Mouse (Mus musculus) right cerebral cortex, postnatal 4 days (tissue): ENCODE measurements around the gene Krt82.
A peak's percentile ranks its signal among the peaks of the same experiment; 100 is the strongest.
"Not testable (repeated sequence)": the region's sequence is repeated elsewhere in the genome, so short reads cannot be mapped to it uniquely, and the experiment has no call there.

ENCODE experiments used
- DNase-seq: peaks from one replicate; pipeline ENCODE4 v3.0.0-alpha.2; 2022

Krt82 gene

DNA sequence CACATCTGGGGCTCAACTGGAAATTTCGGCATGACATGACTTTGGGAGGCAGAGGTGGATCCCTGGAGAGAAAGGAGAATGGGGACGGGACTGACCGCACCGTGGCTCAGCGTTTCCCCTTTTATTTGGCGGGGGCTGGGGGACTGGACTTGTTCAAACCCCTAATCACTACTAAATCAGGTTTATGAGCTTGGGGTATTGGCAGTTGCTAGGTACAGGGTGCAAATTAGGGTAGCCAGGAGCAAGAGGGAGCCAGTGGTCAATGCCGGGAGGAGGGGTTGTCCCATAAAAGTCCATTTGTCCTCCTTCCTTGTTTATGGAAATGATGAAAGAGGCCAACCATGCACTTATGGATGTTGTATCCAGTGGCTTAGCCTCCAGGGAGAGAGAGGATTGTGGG is at the start of gene Krt82:
Gene Krt82, minus strand, starts transcription at position 101 of the 400 bp plus-strand sequence.
- no peak for DNase-seq

DNA sequence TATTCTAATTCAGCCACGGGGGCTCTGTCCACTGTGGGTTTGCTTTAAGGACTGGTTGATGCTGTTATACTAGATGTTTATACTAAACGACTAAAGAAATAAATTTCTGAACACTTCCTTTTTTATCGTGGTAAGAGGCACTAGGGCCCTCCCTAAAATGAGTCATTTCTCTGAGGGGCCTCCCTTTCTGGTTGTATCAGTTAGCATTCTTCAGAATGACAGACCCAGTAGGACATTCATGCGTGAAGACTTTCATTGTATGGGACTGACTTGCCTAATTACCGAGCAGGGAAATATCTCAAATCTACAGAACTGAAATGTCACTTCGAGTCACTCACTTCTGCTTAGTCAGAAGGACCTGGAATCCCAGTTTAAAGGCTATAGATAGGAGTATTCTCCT is 48.7 kb upstream of the Krt82 start:
- no peak for DNase-seq

DNA sequence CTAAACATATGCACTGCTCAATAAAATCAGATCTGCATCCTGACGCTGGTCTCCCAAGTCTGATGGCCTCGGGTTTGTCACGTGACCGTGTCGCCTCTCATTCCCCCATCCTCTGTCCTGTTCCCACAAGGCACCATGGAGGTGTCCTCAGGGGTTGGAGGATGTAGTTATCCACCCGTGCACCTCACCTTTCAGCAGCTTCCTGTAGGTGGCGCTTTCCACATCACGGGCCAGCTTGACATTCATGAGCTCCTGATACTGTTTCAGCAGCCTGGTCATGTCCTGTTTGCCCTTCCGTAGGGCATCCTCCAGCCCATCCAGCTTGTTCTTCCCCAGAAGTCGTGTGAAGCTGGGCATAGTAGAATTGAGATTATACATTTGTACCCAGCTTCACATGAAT is 37.7 kb upstream of the Krt82 start:
- DNase-seq = no peak

DNA sequence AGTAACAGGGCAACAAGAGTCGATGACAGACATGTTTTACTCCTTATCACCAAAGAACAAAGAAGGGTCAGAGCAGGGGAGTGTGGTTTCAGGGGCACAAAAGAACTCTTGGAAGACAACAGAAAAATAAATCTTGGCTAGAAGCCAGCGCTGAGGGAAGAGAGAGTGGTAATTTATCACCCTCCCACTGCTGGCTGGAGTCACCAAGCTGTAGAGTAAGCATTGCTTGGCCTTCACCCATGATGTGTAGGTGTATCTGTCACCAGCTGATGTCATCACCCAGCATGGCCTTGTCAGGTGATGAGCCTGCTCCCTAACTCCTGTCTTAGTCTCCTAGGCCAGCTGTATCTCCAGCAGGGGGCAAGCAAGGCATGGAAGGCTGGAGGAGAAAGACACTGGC is 34.0 kb upstream of the Krt82 start:
- no peak for DNase-seq

DNA sequence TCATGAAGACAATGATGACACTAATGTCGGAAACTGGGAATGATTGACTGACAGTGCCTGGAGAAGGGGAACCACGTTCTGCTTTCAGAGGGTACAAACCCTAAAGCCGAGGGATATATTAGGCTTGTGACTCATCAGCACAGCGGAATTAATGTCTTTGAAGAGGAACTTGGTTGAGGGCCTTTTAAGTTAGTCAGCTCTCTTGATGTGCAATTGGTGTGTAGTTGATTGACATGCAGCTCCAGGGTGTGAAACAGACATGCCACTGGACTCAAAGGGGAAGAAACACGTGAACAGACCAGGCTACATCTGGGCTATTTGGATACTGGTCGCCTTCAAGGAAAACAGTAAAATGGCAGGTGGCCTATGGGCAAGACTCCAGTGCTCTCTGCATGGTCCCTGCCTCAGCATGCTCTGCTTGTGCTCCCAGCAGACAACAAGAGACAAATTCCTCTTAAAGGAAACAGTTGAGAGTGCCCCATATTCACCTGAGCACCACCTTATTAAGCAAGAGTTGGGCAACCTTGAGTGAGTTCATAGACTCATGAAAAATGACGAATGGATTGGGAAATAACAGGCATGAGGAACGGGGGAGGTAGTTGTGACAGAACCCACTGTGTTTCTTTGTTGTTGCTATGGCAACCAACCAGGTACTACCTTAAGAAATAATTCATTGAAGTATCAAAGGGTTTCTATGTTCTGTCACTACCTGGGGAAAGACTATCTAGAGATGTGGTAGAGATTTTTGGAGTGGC is 32.9 kb upstream of the Krt82 start:
- no peak for DNase-seq

DNA sequence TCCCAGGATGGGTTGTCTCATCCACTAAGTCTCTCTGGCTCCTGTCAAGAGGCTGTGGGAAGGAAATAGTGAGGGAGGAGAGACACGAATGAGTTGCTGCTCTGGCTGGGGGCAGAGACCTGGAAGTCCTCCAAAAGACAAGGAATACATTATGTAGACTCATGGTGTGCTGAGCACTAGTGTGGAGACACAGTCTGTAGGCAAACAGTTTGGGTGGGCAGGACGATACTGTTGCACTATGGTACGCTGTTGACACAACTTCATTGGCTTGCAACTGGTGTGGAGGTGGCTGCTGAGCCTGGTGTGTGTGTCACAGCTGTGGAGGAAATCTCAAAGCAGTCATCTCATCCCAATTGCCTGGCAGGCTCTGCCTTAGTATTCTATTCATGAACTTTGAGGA is 31.2 kb upstream of the Krt82 start:
- no peak for DNase-seq

DNA sequence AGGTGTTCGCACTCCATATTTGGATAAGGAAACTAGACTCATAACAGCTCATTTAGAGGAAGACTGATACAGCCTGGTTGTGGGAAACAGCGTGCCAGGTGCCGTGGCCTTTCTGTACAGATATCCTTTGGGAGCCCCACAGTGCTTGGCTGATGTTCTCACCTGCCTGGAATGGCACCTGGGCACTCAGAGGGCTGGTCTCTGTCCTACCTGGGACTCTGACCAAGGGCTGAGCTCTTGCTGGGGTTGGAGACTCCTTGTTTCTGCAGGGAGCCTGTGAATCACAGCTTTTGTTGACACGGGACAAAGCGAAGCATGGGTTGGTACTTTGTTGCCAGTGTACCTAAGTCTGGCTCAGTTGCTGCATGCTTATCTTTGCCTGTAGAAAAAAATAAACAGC is 25.0 kb upstream of the Krt82 start:
- DNase-seq = no peak

DNA sequence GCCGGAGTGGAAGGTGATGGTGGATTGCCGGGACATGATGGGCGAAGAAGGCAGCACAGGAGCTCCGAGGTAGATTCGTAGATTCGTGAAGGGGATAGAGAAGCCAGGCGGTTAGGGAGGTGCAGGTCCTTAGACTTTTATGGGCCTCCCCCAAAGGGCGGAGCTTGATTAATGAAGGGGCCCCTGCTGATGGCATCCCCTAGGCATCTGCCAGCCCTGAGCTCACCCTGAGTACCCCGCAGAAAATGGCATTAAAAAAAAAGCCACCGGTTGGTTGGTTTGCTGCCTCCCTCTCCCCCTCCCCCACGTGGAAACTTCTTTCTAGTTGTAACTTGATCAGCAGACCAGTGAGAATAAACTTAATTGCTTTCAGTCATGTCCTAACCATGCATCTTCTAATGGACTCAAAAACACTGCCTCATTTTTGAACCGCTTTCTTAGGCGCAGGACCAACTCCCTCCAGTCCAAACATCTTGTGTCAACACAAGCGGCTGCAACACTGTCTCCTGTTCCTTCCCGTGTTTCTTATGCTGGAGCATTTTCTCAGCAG is 23.4 kb upstream of the Krt82 start, which contains the start of gene Krt75:
Gene Krt75, minus strand, starts transcription at position 109 of the 550 bp plus-strand sequence.
- DNase-seq = no peak

DNA sequence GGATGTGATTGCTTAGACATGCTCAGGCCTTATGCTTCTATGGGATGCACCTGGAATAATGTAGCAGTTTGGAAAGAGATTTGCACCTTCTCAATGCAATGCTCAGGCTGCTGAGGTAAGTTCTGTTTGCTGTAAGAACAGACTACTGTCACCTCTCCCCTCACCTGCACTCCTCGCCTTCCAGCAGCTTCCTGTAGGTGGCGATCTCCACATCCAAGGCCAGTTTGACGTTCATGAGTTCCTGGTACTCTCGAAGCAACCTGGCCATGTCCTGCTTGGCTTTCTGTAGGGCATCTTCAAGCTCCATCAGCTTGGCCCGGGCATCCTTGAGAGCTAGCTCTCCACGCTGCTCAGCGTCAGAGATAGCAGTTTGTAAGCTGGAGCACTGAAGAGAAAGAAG is 17.3 kb upstream of the Krt82 start:
- no peak for DNase-seq

DNA sequence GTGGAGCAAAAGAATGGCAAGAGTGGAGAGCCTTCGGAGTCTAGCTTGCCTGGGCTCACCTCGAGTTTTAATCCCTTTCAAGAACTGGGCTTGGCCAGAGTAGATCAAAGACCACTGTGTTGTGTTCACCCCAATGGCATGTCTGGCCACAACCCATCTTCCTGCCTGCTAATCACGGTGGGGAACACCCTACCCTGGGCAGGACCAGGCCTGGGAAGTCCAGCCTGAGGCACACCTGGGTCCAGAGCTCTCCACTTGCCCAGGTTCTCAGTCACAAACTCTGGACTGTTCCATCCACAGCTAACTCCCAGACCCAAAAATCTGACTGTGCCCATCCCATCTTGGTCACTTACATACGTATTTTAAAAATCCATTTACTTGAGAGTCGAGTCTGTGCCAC is 12.4 kb upstream of the Krt82 start, which contains the start of gene Krt90:
Gene Krt90, minus strand, starts transcription at position 101 of the 400 bp plus-strand sequence.
- no peak for DNase-seq

DNA sequence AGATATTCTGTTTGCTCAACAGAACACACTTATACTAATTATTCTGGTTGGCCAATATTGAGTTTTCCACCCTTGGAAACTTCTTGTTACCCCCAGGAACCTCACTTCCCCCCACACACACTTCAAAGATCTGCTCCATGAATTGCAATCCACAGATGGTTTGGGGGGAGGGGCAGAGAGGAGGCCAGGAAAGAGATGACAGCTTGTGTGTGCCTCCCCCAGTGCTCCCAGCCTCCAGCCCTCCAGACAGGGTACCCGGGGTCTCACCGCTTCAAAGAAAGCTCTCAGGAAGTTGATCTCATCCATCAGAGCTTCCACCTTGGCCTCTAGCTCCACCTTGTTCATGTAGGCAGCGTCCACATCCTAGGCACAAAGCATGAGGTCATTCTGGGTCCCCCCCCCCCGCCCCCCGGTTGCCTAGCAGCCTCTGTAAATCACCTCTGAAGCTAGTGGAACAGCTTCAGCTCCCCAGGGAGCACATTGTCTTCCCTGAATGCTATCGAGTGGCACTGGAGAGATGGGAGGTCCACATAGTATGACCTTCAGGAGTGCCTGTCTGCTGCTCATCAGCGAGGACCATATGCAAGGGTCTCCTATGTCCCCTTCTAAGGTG is 7.7 kb upstream of the Krt82 start:
- DNase-seq = no peak

DNA sequence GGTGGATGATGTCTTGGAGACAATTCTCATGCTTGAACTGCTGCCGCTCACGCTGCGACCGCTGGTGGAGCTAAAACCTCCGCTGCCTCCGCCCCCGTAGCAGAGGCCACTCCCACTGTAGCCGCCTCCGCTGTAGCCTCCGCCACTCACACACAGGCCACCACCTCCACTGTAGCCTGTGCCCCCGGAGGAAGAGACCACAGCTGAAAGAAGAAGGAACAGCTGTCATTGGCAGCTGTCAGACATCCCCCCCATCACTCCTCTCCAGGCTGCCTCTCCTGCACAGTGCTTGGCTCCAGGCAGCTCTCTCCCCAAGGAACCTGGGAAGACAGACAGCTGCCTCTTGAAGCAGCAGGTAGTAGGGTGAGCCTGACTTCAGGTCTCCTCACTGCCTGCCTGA is 2.7 kb upstream of the Krt82 start:
- DNase-seq = peak; percentile 16

DNA sequence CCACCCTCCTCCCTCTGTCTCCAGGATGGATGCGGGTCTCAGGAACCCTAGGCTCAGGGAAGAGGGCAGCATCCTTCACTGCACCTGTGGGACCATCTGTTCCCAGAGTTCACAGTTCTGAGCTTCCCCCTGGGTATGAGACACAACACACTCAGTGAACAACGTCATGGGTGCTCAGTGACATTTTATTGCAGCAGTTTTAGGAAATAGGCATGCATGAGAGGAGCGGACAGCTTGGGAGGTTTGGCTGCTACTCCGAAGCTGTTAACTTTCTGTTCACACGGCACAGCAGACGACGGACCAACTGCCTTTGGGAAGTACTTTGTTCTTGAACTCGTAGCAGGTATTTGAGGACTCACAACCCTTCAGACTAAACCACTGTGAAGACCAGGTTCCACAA is 1.7 kb upstream of the Krt82 start:
- DNase-seq = no peak

DNA sequence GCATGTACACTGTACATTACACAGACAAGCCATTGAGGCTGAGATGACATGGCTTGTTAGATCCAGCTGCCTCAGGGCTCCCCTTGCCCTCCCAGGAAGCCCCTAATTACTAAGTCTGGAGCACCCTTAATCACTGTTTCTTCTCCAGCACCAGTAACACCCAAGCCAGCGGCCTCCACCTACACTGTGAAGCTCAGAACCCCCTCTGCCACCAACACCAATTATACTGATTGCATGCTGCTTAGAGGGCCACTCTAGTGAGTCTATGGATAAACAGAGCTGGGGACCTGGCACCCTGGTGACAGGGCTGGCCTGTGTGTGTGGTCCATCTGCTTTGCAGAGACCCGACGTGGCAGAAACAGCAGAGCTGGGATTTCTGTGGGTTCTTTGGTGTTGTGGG is 6.0 kb downstream of the Krt82 start:
- no peak for DNase-seq

DNA sequence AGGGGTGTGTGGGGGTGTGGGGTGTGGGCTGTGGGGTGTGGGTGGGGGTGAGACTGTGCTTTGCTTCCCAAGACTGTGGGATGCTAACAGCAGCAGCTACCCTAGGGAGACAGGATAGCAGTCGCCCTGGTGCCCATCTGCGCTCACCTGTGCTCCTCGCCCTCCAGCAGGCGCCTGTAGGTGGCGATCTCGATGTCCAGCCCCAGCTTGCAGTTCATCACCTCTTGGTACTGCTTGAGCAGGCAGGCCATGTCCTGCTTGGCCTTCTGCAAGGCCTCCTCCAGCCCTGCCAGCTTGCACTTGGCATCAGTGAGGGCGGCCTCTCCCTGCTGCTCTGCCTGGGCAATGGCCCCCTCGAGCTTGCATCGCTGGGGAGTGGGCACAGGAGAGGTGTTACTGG is 7.9 kb downstream of the Krt82 start:
- no peak for DNase-seq

DNA sequence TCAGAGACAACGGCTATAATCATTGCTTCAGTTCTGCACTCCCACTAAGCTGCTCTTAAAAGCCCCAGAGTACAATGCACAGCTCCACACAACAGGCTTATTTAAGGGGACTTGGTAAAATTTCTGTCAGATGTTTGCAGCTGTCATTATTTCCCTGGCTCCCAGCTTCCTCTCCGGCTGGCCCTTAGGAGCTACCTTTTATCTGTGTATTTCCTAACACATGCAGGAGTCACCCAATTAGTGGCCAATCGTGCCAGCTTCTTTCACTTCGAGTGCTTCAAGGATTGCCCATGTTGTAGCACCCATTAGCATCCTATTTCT is 11.9 kb downstream of the Krt82 start:
- DNase-seq = no peak

DNA sequence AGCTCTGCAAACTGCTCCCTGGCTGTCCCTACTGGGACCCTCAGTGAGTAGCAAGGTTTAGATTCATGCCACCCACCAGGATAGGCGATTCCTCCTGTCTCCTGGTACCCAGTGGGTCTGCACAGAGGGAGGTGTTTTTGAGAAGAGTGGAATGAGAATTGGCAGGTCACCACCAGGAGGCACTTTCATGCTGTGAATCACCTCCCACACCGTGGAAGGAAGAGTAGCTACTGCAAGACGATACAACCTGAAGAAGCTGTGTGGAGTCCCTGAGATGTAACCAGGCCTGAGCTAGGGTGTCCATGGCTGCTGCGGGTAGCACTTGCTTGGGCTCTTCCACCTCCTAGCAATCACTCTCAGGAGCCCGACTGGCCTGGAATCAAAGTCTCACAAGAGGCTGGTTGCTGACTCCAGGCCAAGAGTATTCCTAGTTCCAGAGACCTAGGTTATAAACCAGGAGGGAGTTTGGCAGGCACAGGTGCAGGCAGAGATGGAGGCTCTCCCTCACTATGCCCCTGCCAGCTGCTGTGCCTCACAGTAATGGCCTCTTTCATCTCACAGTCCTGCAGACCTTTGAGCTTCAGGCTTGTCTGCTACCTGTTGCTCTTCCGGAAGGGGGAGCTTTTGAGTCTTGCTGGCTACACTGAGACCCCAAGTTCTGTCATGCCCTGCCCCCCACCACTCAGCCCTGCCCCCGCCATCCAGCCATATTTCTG is 12.4 kb downstream of the Krt82 start:
- DNase-seq = no peak

DNA sequence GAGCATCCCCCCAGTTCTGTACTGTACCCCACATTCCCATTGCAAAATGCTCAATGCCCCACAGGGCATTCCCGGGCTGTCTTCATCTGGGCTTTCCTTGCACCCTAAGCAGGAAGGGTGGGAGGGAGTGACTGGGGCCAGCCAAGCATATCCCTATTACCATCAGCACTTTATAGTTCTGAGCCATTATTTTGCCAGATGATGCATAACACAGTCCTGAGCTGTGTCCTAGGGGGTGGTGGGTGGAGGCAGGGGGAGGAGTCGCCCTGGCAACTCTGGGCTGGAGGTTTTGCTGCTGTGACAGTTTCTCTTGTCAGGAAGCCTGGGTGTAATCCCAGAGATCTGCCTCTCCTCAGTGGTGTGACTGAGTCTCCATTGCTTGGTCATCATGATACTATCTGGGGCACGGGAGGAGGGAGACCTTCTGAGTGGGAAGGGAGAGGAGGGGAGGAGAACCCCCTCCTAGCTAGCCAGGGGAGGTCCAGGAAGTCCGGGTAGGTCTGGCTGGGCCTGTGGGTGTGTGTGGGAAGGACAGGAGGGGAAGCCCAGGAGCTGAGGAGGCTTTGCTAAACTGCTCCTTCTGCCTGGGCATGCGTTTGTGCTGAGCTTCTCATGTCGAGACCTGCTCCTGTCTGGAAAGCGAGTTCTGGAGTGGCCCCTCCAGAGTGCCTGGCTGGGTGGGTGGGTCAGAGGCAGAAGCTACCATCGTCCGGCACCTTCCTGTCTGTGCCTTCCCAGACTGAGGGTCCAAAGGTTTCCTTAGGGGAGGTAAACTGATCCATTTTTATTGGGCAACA is 14.2 kb downstream of the Krt82 start:
- DNase-seq = no peak

DNA sequence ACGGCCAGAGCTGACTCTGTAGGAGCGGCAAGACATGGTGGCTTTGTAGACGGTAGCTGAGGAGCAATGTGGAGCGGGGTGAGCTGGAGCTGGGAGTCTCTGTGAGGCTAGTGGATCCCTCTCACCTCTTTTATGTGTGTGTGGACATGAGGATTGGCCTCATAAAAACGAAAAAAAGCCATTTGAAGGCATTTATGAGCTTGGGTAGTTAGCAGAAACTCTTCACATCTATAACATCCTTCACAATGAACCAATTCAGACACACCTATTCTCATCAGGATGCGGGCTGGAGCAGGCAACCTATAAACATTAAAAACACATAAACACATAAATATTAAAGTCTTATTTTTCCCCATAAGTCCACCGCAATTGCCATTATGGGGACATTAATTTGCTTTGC is 17.7 kb downstream of the Krt82 start, which contains the start of gene Krt84:
Gene Krt84, minus strand, starts transcription at position 101 of the 400 bp plus-strand sequence.
- no peak for DNase-seq

DNA sequence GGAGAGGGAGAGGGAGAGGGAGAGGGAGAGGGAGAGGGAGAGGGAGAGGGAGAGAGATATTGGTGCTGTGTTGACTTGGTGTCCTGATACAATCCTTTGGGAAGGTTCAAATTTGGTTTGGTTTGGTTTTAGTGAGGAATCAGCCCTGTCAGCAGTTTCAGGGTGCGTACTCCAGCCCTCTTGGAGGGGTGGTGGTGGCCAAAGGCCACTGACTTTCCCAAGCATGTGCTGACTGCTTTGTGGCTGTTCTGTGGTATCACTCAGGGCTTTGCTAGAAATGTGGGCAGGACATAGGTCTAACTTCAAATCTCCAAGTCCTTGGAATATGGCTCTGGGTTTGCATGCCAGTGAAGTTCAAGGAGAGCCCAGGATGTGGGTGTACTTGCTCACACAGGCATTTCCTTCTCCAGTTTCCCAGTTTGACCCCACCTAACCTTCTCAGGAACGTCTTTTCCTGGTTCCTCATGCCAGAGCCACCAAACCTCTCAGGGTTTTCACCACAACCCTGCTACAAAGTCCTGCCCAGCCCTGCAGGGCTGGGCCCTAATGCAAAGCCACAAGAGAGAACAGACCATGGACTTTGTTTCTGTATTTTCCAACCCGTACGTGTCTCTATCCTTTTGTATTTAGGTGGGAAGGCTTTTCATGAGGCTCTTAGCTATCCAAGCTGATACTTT is 27.8 kb downstream of the Krt82 start:
- DNase-seq = no peak

DNA sequence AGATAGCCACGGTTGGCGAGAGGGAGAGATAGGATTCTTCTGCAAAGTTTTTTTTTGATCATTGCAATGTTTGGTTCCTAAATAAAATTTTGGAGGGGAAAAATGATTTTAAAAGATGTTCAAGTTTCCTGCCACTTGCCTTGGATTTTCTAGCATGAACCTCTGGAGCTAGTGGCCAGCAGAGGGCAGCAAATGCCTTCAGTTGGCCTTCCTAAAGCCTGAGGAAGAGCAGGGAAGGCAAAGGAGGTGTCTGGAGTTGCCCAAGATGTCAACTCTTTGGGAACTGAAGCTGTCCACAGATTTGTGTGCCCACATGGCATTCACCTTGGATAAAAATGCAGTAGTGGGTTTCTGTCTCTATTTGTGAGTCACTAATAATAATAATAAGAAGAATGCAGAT is 30.7 kb downstream of the Krt82 start:
- peak; percentile 90 for DNase-seq

DNA sequence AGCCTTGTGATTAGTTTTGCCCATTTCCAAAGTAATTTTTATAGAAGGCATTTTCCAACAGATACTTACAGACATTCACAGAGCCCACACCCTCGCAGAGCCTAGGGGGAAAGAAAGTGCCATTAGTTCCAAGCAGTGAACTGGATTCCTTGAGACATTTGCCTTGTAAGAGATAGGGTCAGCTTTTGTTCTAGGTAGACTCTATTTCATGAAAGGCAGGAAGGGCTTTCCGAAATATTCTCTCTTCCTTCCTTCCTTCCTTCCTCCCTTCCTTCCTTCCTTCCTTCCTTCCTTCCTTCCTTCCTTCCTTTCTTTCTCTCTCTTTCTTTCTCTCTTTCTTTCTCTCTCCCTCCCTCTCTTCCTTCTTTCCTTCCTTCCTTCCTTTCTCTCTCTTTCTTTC is 33.3 kb downstream of the Krt82 start, which contains the start of gene Gm49425:
Gene Gm49425, minus strand, starts transcription at position 101 of the 400 bp plus-strand sequence.
- DNase-seq = not testable (repeated sequence)
